Mouse (Mus musculus) splenic B cell, adult 2 months (primary cell): ENCODE data around the gene Serpinb5.
A peak's percentile ranks its signal among the peaks of the same experiment; 100 is the strongest.
"Not testable (repeated sequence)": the region's sequence is repeated elsewhere in the genome, so short reads cannot be mapped to it uniquely, and the experiment has no call there.

Experiments
- DNase-seq: peaks from one replicate; pipeline ENCODE4 v3.0.0-alpha.2; 2011; ENCODE audit warnings: low read depth, low spot score
- H3K27me3 ChIP-seq: 2 replicates; pipeline ENCODE4 v1.6.1; 2012; ENCODE audit warnings: mild to moderate bottlenecking, low read length, moderate library complexity, mixed read lengths; ENCODE audit not compliant: control insufficient read depth, poor library complexity, insufficient read depth, severe bottlenecking
- H3K36me3 ChIP-seq: 2 replicates; pipeline ENCODE4 v1.6.1; 2012; ENCODE audit warnings: mild to moderate bottlenecking, low read length, moderate library complexity, mixed read lengths; ENCODE audit not compliant: control insufficient read depth, poor library complexity, insufficient read depth, severe bottlenecking

The Serpinb5 gene

DNA sequence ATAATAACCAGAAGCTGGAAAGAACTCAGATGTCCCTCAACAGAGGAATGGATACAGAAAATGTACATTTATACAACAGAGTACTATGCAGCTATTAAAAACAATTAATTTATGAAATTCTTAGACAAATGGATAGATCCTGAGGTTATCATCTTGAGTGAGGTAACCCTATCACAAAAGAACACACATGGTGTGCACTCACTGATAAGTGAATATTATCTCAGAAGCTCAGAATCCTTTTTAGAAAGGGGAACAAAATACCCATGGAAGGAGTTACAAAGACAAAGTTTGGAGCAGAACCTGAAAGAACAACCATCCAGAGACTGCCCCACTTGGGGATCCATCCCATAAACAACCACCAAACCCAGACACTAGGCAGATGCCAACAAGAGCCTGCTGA, 34.2 kb downstream of the Serpinb5 start:
- not testable (repeated sequence) for DNase-seq, H3K27me3 ChIP-seq, H3K36me3 ChIP-seq

DNA sequence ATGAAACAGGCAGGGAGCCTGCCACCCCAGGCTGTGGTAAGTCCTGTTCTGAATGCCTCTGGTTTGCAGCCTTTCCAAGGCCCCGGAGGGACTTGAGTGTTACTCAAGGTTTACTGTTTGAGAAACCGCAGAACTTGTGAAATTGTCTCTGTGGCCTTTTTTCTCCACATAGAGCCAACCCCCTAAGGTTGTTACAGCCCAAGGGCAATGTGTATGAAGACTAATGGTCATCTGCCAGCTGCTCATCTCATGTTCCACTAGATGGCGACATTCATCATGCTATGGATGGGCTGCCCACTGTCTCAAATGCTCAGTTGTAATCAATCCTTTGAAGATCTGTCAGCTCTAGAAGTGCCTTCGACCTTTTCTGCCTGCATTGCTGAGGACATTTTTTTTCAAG, 40.4 kb downstream of the Serpinb5 start:
- DNase-seq, result peak; percentile 29
- Histone ChIP-seq H3K36me3 (no peaks in the 10 kb centered on the region), H3K27me3 (no peaks in the 10 kb centered on the region)

DNA sequence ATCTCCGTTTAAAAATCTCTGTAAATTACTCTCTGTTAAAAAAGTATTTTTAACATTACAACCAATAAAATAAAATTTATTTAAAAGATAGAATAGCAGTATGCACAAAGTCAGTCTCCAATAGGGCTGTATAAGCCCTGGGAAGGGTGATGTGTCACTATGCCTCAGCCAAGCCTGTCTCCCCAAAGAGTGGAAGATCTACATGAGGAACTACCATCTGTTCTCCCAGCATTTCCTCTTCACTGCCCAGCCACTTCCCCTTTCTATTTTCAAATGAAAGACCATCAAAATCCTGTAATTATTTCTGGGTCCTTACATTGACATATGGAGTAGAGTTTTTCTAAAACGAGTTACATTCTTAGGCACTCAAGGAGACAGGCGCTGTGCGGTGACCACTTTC, 71.0 kb downstream of the Serpinb5 start:
- DNase-seq, result peak; percentile 1
- no peaks in the 10 kb centered on the region for H3K27me3 ChIP-seq
- H3K36me3 ChIP-seq, result no peaks in the 10 kb centered on the region
